Mouse (Mus musculus): ENCODE results near the gene Plcb2.

Gene Plcb2

DNA sequence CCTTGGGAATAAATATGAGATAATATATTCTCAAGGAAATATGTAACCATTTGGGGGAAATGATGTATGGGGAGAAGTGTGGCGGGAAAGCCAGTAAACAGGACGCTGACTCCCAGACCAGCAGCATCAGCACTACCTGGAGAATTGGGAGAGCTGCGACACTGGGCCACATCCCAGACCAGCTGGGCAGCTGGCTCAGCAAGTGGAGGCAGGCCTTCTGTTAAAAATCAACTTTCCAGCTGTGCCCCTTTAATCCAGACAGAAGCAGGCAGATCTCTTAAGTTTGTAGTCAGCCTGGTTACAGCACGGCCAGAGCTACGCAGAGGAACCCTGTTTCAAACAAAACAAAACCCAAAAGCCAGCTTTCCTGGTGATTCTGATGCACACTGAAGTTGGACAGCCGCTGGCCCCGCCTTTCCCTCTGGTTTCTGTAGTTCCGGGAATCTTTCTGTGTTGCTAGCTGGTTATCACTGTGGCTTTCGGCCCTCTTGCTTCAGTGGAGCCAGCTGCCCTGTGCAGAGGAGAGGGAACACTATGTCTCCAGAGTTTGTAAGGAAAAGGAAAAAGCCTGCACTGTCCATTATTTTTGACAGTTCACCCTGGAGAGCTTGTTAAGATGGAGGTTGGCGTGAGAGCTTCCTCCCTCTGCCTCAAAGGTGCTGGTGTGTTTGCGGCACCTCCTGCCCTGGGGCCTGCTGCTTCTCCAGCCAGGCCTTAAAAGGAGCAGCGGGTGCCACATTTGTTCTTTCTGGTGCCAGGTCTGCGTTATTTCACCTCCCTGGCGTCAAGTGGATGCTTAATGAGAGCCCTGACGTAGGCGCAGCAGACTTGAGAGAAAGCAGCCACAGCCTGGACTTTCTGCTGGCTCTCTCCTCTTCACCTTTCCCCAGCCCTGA is 23.9 kb upstream of the Plcb2 start:
- in situ Hi-C loops (cut with MboI, MseI), result no loop called here

DNA sequence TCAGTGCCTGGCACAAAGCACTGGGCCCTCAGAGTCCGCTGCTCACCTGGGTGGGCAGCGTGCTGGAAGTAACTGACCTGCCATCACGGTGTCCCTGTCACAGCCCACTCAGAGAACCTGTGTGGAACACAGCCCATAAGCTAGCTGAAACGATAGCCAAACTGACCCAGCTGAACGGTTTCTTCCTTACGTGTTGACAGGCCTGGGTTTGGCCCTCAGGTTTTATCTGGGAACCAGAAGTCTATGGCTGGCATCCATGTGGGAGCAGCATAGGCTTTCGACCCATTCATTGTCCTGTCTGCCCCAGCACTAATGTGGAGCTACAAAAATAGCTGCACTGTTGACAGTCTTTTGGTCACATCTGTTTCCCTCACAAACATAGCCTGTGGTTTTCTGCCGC is 22.2 kb upstream of the Plcb2 start:
- in situ Hi-C loops (cut with MboI, MseI), result no loop called here

- in situ Hi-C loops (cut with MboI, MseI), result no loop called here
Measured at GRCm38 (mm10) chr2:118749341-118749884, 21.2 kb upstream of the Plcb2 start.

DNA sequence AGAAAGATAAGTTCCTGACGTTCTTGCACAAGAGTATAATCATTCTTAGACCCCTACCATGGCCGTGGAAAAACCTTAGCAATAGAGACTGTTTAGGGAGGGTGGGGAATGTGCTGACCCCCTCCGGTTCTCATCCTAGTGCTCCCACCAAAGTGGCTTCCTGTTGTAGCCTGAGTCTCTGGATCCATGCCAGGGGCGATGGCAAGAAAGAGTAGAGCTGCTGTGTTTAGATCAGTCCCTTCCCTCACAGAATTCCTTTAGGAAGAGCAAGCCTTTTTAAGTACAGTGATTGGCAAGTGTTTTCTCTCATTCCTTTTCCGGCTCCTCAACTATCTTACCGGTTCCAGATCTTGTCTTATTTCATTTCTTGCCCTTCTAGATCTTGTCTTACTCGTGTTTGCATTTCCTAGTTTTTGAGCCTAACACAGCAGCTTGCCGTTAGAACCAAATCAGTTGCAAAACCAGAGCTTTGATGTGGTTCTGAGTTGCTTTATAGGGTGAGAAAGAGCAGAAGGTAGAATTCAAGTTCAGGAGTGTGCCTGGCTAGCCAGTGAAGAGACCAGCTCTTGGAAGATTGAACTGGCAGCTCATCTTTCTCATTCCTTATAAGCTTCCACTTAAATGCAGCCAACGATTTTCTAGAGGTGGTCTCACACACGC is 19.2 kb upstream of the Plcb2 start:
- in situ Hi-C loops (cut with MboI, MseI), result no loop called here

DNA sequence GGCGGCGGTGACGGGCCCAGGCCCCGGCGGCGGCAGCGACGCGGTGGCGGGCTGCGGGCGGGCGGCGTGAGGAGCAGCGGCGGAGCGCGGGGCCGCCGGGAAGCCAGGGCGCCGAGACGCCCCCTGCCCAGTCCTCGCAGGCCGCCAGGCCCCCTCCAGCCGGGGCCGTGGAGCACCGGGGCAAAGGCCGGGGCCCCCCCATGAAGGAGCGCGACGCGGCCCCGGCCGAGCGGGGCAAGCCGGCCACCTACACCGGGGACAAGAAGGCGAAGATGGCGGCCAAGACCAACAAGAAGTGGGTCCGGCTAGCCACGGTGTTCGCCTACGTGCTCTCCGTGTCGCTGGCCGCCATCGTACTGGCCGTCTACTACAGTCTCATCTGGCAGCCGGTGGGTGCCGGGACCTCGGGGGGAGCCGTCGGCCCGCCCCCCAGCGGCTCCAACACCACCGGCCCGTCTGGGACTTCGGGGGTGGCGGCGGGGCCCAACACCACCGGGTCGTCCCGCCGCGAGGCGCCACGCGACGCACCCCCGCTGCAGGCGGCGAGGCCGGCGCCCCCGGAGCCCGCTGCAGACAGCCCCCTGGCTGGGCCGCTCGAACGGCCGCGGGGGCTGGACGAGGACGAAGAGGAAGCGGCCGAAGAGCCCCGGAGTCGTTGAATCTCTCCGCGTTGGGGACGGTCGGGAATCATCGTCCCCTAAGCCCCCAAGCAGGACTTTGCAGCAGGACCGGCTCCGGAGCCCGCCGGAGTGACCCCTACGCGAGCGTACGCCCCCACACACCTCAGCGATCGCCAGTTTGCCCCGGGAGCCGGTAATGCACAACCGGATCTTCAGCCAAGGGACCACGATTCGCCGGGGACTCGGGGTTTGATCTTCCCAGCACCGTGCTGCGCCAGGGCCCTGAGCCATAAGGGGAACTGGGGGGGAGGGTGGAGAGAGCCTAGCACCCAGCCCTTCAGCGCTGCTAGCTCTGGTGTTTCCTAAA is 18.0 kb upstream of the Plcb2 start:
- in situ Hi-C loops (cut with MboI, MseI), result no loop called here

- in situ Hi-C loops (cut with MboI, MseI), result no loop called here
Measured at GRCm38 (mm10) chr2:118745232-118745884, 17.1 kb upstream of the Plcb2 start, which contains the start of gene Inafm2. TSS of gene Inafm2 (plus strand) at chr2:118745758.

DNA sequence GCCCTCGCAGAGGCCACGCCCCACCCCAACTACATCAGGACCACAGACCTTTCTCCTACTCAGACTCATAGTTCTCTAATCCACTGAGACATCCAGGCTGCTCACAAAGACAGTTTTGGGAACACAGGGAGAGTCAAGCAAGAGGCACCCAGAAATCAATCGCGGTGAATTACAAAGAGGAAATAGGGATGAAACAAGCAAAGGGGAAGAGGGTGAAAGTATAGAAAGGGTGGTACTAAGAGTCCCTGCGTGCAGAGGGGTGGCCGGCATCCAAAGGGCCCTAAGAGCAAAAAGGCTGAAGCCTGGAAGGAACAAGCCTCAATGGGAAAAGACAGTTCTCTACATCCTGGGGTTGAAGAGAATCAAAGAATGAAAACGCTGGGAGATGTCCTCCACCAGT is 16.4 kb upstream of the Plcb2 start:
- in situ Hi-C loops (cut with MboI, MseI), result no loop called here

DNA sequence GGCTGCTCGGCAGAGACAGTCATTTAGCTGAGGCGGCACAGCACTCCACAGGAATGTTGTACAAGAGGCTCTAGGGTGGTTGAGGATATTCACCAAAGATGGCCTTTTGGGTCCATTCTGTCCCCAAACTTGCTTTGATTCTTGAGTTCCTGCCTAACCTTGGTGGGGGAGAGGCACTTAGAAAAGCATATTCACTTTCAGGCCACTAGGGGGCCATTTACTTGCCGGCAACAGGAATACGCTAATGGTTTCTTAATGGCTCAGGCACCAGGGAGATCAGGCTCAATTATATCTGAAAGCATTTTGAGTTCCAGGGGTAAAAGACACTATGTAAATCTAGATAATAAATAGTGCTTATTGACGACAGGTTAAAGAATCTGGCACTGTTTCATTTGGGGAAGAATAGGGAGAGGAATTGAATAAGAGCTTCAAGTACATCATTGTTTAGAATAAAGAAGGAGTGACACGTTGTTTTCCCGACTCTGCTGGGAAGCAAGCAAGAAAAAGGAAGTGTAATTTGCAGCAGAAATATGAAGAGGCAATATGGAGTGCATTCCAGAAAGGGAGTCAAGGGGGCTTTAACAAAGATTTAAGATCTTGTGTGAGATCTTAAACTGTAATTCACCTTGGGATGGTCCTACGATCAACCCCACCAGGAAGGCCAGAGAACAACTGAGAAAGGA is 15.2 kb upstream of the Plcb2 start:
- in situ Hi-C loops (cut with MboI, MseI), result no loop called here

DNA sequence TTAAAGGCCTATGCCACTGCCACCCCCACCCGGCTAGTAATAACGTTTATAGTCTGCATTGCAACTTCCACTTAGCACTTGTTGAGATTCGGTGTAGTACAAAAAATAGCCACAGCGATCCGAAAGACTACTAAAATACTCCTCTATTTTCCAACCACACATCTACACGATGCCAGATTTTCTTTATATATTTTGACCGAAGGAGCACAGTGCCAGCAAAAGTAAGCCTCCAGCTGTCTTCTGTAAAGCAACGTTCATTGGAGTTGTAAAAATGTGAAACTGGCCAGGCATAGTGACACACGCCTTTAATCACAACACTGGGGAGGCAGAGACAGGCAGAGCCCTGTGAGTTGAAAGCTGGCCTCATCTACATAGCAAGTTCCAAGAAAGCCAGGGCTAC is 12.9 kb upstream of the Plcb2 start:
- in situ Hi-C loops (cut with MboI, MseI), result no loop called here

- in situ Hi-C loops (cut with MboI, MseI), result no loop called here
Measured at GRCm38 (mm10) chr2:118740341-118740740, 12.1 kb upstream of the Plcb2 start.

DNA sequence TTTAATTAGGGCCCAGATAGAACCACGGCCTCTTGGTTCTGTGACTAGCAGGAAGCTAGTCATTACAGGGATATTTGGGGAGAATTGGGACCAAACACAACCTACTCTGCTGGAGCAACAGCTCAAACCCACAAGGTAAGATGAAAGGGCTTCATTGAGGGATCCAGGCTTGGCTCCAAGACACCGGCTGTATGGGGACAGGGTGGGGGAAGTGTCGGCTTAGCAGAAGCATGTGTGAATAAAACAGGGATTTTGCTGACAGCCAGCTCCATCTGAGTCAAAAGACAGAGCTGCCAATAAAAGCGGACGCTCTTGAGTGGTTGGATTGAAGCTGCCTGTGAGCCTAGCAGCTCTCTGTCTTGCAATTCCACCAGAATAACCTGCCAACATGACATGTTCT is 5.1 kb upstream of the Plcb2 start:
- in situ Hi-C loops (cut with MboI, MseI), result no loop called here

GRCm38 (mm10) chr2:118731981-118732380 is 3.7 kb upstream of the Plcb2 start:
- in situ Hi-C loops (cut with MboI, MseI), result no loop called here

DNA sequence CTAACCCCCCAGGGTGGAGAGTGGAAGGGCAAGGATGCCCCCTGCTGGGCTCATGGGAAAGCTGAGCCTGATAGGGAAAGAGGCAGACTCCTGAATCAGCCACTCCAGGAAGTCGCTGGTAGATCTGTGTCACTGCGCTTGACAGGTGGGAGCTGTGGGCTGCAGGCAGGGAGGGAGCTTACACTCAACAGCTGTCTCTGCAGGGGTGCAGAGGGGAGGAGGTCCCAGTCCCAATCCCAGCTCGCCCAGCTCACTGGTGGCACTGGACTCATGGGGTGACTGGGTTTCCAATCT is 2.3 kb upstream of the Plcb2 start:
- in situ Hi-C loops (cut with MboI, MseI), result no loop called here

DNA sequence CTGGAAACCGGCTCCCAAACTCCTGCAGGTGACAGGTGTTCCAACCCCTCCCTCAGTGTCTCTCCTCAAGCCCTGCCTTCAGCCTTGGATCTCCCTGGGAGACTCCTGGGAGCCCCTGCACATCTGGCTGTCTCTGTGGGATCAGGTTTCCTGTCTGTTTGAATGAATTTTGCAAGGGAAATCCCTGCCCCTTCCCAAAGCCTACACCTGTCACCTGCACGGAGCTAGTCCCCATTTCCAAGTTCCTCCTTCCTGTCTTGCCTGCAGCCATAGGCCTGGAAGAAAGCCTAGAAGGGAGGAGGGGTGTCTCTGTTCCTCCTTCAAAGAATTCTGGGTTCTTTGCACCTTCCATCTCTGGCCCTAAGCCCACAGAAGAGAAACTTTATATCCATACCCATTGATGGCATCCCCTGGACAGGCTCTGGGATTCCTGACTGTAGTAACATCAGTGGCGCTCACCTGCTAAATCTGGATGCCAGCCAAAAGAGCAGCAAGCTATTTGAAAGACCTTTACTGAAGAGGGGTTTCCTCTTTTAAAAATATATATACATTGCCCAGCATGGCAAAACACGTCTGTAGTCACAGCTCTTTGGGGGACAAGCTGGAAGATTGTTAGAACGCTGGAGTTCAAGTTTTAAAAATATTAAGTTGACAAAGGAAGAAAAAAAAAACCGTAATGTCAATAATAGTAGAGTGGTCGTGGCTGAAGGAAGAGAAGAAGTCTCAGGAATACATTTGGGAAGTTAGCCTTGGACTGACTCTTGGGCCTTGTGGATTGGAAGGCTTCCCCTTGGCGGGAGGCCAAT is 1.8 kb upstream of the Plcb2 start:
- in situ Hi-C loops (cut with MboI, MseI), result no loop called here

- in situ Hi-C loops (cut with MboI, MseI), result no loop called here
Measured at GRCm38 (mm10) chr2:118729194-118729593, 956 bp upstream of the Plcb2 start.

- in situ Hi-C loops (cut with MboI, MseI), result no loop called here
Measured at GRCm38 (mm10) chr2:118727911-118728310, 327 bp downstream of the Plcb2 start.

DNA sequence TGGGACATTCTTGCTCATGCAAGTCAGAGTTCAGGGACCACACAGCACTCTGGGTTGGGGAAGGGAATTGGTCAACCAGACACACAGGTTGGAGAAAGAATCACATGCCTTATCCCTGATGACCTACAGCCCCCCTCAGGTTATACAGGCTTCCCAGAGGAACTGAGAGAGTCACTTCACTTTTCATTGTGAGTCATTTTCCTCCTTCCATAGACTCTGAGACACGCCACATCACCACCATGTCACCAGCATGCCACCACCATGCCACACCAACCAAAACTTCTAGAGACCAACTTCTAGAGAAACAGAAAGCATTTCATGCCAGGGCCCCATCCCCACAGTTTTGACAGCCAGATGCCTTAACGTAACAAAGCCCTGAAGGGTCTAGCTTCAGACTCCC is 1.4 kb downstream of the Plcb2 start:
- in situ Hi-C loops (cut with MboI, MseI), result no loop called here

- in situ Hi-C loops (cut with MboI, MseI), result no loop called here
Measured at GRCm38 (mm10) chr2:118725511-118725910, 2.7 kb downstream of the Plcb2 start.

DNA sequence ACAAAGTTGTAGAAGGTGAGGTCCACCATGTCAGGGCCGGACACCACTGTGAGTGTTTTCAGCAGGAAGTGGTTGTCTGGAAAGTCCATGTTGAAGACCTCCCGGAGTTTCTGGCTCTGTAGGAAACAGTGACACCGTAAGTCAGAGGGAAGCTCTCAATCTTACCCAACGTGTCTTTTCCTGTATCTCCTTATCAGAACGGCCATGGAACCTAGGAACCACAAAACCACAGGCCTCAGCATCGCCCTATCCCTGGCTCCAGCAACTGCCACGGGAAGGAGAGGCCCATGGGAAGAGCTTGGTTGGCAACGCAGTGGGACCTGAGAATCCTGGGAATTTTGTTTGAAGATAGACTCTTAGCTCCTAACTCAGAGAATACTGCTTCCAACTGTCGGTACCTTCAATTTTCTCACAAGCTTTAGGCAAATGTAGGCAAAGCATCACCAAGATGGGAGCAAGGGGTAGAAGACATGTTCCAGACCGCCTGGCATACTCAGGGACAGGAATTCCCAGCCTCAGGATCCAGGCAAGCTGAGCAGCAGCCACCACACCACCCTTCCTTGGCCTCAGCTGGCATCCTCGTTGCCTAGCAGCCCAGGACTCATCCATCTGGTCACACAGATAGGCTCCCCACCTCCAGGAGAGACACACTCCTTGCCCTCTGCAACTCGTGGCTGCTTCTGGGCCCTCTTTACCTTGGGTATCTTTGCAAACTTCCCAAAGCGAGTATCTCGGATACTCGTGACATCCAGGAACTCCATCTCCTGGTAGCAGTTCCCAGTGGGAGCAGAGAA is 4.3 kb downstream of the Plcb2 start:
- in situ Hi-C loops (cut with MboI, MseI), result loop anchor here (25.0 kb wide), 1 partner anchor 1613 kb away; no protein-coding TSS in a partner anchor
